Mouse (Mus musculus) cortical plate, adult 2 months (tissue): ENCODE results near the gene Tifab.

ENCODE experiments used
- CTCF ChIP-seq: fragments of 200-500 bp; IDR thresholded peaks from 2 replicates; pipeline ENCODE4 v1.5.1; 2011; ENCODE audit warnings: mild to moderate bottlenecking, control low read depth, low read length; ENCODE audit not compliant: insufficient read depth; ENCODE audit errors: extremely low read depth
- POLR2A ChIP-seq: fragments of 200-500 bp; IDR thresholded peaks from 2 replicates; pipeline ENCODE4 v1.6.1; 2011; ENCODE audit warnings: mild to moderate bottlenecking, low read length, control low read depth; ENCODE audit not compliant: insufficient read depth; ENCODE audit errors: extremely low read depth

- TF ChIP-seq POLR2A = no peak
- no peak for TF ChIP-seq CTCF
These were observed 2.4 kb downstream of the Tifab start for GRCm38 (mm10) chr13:56176310-56176709.
